Mouse (Mus musculus): ENCODE data around the gene Fxyd4. TPM values are rescaled to one million over a fixed set of nuclear protein-coding genes. Genes with fewer than 3 reads are reported as not detected.
A peak's percentile ranks its signal among the peaks of the same experiment; 100 is the strongest.

The Fxyd4 gene
- total RNA-seq, 1 experiment from 2014 or later = not detected

- peak; percentile 85 for DNase-seq
Observed at GRCm38 (mm10) chr6:117917576-117917975, 19.9 kb downstream of the Fxyd4 start.

DNA sequence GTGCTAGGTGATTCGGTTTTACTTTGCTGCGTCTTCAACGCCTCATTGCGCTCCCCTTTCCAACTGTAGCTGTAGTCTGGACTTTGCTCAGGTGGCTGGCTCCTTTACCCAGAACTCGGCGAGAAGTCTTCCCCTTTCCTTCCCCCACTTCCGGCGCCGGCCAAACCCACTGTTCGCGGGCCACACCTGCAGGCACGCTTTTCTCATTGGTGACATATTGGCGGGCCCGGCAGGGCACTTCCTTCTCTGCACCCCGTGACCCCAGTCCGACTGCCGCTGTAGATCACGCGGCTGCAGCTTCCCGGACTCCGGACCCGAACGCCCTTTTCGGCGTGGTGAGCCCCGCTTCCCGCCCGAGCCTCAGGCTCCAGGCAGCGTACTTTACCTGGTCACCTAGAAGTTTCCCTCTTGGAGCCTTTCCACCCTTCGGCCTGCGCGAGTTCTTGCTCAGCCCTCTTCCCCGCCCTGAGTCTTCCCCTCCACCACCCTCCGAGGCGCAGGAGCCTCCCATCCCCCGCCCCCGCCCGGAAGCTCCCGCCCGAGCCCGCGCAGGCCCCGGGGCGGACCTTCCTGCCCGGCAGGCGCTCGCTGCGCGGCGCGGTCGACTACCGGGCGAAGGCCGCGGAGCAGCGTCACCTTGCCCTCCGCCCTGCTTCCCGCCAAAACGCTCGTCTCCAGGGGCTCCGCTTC is 20.6 kb downstream of the Fxyd4 start:
- DNase-seq = peak; percentile 91

DNA sequence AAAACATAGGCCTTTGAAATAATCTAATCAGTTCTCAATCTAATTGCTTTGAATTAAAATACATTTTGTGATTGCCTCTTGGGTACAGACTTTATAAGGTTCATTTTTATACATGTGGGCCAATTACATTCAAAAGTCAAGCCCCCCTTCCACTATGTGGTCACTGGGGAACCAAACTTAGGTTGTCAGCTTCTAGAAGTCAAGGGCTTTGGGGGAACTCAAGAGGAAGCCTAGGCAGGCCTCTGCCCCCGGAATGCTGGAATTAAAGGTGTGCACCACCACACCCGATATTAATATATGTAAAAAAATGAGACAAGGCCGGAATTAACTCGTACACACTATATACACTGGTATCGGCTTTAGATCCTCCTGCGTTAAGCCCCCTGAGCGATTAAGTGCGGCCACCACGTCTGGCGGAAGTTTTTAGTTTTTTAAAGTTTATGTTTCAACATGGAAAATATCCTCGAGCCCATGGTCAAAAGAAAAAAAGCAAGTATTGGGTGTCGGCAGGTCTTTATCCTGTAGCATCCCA is 21.2 kb downstream of the Fxyd4 start:
- no peak for DNase-seq

DNA sequence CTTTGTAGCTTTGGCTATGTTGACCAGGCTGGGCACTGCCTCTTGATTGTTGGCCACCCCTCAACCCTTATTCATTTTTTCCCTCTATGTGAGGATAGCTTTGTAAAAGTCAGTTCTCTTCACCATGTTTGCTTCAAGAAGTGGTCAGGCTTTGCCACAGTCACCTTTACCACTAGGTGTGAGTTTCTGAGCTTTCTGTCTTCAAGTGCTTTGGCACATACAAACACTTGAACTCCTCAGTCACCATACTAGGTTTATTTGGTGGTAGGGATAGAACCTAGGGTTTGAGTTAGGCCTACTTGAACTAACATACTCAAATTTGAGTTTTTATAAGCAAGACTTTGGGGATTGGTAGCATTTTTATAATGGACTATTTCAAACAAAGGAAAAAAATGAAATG is 23.0 kb downstream of the Fxyd4 start:
- DNase-seq = no peak

DNA sequence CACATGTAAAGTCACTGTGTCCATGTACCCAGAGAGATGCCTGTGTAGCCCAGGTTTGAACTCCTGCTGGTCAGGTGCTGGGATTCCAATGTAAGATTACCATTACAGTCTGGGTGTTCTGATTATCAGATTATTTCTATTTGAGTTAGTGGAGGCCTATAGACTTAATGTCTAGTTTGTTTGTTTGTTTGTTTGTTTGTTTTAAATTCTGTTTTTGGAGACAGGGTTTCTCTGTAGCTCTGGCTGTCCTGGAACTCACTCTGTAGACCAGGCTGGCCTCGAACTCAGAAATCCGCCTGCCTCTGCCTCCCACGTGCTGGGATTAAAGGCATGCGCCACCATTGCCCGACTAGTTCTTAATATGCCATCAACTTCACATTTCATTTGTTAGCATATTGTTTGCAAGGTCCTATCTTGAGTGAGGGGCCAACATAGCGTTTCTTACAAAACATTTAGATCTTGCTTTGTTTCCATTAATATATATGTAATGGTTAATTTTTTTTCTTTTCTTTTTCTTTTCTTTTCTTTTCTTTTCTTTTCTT is 27.3 kb downstream of the Fxyd4 start:
- no peak for DNase-seq

GRCm38 (mm10) chr6:117908424-117908900 is 29.0 kb downstream of the Fxyd4 start:
- peak; percentile 36 for DNase-seq

DNA sequence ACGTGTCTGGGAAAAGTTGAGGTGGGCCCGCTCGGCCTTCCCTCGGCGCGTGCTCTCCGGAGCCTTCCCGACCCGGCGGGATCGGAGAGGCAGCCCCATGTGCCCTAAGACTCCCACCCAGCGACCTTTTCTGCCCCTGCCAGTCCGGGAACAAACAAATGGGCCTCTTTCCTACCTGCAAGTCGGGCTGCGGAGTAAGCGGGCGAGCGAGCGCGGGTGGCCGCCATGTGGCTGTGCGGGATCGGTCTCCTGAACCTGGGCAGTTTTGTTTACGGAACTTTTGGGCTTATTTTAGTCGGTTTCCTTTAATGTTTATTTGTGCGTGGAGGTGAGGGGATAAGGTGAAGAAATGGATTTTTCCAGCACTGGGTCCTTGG is 29.5 kb downstream of the Fxyd4 start:
- DNase-seq = no peak

GRCm38 (mm10) chr6:117907301-117907978 is 30.1 kb downstream of the Fxyd4 start:
- peak; percentile 95 for DNase-seq

DNA sequence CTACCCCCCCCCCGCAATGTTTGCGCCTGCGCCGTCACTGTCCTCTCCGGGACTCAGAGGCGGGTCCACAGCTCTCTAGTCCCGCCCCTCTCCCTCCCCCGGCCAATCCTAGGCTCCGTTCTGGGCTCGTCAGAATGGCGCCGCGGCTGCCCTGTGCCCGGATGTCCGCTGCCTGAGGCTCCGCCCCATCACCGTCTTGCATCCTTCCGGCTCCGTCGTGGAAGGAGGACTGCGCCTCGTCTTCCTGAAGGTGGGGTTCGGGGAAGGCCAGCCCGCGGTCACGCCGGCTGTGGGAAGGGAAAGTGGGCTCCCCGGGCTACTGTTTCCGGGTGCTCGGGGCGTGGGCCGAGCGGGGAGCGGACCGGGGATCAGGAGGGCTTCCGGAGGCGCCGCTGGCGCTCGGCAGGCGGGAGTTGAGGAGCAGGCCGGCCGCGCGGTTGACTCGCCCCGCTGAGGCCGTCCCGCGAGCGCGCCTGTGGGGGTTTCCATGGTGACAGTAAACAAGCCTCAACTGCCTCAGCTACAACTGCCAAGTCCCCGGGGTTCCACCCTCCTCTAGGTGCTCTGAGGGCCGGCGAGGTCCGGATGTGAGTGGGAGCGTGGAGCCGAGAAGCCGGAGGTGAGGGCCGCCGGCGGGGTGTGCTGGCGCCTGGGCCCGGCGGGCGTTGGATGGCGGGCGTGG is 30.8 kb downstream of the Fxyd4 start:
- peak; percentile 98 for DNase-seq

DNA sequence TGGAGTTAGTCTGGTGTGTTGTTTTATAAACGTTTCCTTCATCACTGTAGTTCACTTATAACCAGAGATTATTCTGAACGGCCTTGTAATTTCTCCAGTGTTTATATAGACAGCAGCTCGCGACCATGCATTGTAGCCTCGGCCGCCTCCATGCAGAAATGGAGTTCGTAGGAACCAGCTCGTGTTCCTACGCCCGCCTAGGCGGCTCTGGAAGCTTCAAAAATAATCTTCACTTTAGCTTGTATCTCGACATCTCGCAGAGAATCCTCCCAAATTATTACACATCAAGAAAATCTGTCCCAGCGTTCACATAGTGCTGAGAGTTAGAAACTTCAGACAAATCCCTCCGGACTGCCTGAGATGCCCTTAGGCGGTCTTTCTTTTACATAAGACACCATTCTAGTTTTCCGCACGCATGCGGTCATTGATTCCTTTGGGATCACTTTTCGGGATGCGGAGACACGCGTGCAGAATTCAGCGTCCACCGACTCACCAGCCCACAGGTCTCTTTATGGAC is 31.4 kb downstream of the Fxyd4 start:
- DNase-seq = peak; percentile 43

GRCm38 (mm10) chr6:117905260-117905930 is 32.1 kb downstream of the Fxyd4 start:
- no peak for DNase-seq

- DNase-seq = no peak
Observed at GRCm38 (mm10) chr6:117903836-117904235, 33.7 kb downstream of the Fxyd4 start.

GRCm38 (mm10) chr6:117902556-117902955 is 34.9 kb downstream of the Fxyd4 start:
- no peak for DNase-seq

DNA sequence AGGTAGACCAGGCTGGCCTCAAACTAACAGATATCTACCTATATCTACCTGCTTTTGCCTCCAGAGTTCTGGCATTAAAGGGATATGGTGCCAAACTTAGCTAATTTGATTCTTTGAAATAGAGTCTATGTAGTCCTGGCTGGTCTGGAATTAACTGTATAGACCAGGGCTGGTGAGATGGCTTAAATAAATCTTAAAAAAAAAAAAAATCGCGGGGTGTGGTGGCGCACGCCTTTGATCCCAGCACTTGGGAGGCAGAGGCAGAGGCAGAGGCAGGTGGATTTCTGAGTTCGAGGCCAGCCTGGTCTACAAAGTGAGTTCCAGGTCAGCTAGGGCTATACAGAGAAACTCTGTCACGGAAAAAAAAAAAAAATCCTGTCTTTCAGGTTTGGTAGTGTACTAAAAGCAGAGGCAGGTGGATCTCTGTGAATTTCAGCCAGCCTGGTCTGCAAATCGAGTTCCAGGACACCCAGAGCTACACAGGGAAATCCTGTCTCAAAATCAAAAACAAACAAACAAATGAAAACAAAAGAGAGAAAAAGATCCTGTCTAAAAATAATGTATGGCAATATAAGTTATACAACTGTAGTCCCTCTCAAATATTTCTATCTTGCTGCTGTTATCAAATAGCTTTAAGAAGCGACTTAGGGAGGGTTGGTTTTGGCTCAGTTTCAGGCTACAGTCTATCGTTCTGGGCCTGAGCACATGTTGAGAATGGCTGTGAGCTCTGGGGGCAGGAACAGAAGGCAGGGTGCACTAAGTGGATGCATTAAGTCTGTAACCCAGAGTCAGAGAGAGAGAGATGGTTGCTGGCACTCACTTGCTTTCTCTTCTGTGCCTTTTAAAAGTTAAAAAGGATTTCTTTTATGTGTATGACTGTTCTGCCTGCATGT is 35.7 kb downstream of the Fxyd4 start:
- no peak for DNase-seq

DNA sequence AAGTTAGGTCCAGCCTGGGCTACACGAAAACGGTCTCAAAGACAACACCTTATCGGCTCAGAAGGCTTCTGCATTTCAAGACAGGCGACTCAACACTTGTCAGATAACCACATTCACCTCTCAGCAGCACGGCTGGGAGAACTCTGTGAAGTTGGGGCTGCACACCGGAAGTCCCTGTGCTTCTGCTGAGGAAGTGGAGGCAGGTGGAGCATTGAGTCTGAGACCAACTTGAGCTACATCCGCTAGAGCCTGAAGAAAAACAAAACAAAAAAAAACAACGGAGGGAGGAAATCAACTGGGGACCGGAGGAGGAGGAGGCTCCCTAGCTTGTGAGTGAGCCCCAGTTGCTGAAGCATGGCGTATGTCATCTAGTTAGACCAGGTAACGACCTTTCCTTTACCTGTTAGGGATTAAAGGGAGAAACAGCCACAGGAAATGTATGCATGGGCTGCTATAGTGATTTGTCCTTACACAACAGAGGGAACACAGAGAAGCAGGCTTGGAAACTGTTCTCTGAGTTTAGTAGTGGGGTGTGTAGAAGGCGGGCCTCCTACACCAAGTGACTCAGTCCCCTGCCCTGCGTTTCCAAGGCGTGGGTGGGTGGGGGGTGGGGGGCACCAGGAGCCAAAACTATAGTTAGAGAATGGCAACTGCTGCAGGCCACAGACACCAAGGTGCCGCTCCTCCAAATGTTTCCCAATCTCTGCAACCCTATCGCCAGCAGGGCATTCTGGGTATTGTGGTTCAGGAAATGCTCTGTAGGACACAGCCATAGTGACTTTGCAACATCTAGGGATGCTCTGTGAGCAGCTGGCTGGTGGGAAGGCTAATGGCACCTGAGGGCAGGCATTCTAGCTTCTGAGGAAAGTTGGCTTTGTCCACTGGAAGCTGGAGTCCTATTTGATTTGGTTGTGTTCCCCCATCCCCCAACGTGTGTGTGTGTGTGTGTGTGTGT is 37.1 kb downstream of the Fxyd4 start, which contains the start of gene Hnrnpf:
TSS of gene Hnrnpf (plus strand) at position 199 of the 955 bp plus-strand sequence.
- no peak for DNase-seq

GRCm38 (mm10) chr6:117897800-117898199 is 39.7 kb downstream of the Fxyd4 start:
- no peak for DNase-seq

GRCm38 (mm10) chr6:117893435-117893834 is 44.1 kb downstream of the Fxyd4 start:
- DNase-seq = no peak

- no peak for DNase-seq
Observed at GRCm38 (mm10) chr6:117892386-117892785, 45.1 kb downstream of the Fxyd4 start.

GRCm38 (mm10) chr6:117891369-117892160 is 45.9 kb downstream of the Fxyd4 start:
- DNase-seq = no peak

All from adrenal gland, postnatal 14 days (tissue).